31 mouse cellular contexts compared by ENCODE assay signal in genomic region chr2:126522056-126522455, GRCm38 (mm10). TPM values are rescaled to one million over a fixed set of nuclear protein-coding genes. Genes with fewer than 3 reads are reported as not detected.
DNase-seq lines count a peak whose midpoint lies in the region; ATAC-seq and TF ChIP-seq lines count a peak whose summit lies in the region.
"Had no signal": no experiment of that assay in that cellular context is flagged by ENCODE, and none has a peak within 500 bp of the region (broad histone marks: within the 10 kb centered on the region; RNA-seq: fewer than 3 reads in every experiment).

No protein-coding gene starts in this region.

- no peaks in the 10 kb centered on the region for H3K4me1 ChIP-seq in kidney, embryonic 16.5 days (ENCODE audit: insufficient read depth, low read length)
- no peaks in the 10 kb centered on the region for H3K4me1 ChIP-seq in lung, embryonic 14.5 days (ENCODE audit: insufficient read depth)
- no peaks in the 10 kb centered on the region for H3K4me1 ChIP-seq in lung, postnatal 0 days (ENCODE audit: insufficient read depth, low read depth, low read length)
- H3K4me1 ChIP-seq in kidney, postnatal 0 days (replicated peaks; ENCODE audit: insufficient read depth, low read length) = no peaks in the 10 kb centered on the region
- H3K4me1 ChIP-seq: embryonic facial prominence, embryonic 13.5 days; hindbrain, embryonic 10.5 days; intestine, embryonic 15.5 days; limb, embryonic 15.5 days; midbrain, embryonic 13.5 days had no signal

- no peaks in the 10 kb centered on the region for H3K27me3 ChIP-seq in kidney, embryonic 16.5 days (ENCODE audit: insufficient read depth, low read length)
- no peaks in the 10 kb centered on the region for H3K27me3 ChIP-seq in lung, embryonic 14.5 days (ENCODE audit: insufficient read depth, low read length)
- no peaks in the 10 kb centered on the region for H3K27me3 ChIP-seq in lung, postnatal 0 days (replicated peaks; ENCODE audit: insufficient read depth, low read length)
- H3K27me3 ChIP-seq in kidney, postnatal 0 days (ENCODE audit: insufficient read depth, low read length) = no peaks in the 10 kb centered on the region
- H3K27me3 ChIP-seq: CH12.LX; intestine, embryonic 15.5 days; limb, embryonic 15.5 days; megakaryocyte, embryonic 14.5 days; midbrain, embryonic 13.5 days had no signal

- 67% methylated on average over 8 of the region's 8 CpGs for WGBS in kidney, embryonic 16.5 days
- 63% methylated on average over 8 of the region's 8 CpGs for WGBS in lung, embryonic 14.5 days
- 47% methylated on average over 8 of the region's 8 CpGs for WGBS in lung, postnatal 0 days
- 57% methylated on average over 8 of the region's 8 CpGs for WGBS in kidney, postnatal 0 days

- peak; percentile 67 for DNase-seq in kidney, adult 11 months
- peak; percentile 17 for DNase-seq in lung, embryonic 14.5 days
- DNase-seq in lung, postnatal 0 days (ENCODE audit: low spot score) = no peak
- DNase-seq in kidney, postnatal 0 days (ENCODE audit: low spot score) = peak; percentile 16
- DNase-seq in layer of hippocampus, adult 9-10 months (ENCODE audit: low spot score) = no peak
- DNase-seq in adrenal gland, postnatal 10 days = no peak
- DNase-seq: adrenal gland, postnatal 36 days; B cell, adult 2 months; cerebellum, adult 11-12 months; cerebellum, postnatal 36 days; embryo, embryonic 11 days; lung, adult 18-20 months; thymus, adult 2 months had no signal

- ATAC-seq in kidney, embryonic 16.5 days (ENCODE audit: low FRiP score, low TSS enrichment) = no peak
- no peak for ATAC-seq in lung, embryonic 14.5 days (ENCODE audit: insufficient read depth)
- no peak for ATAC-seq in lung, postnatal 0 days
- no peak for ATAC-seq in kidney, postnatal 0 days (replicated peaks; ENCODE audit: low FRiP score, low read depth)
- ATAC-seq in megakaryocyte progenitor cell, adult 5-6 weeks (replicated peaks; ENCODE audit: poor library complexity) = 0 out of 2 replicates have a peak, but pooled peaks have one; percentile 7
- ATAC-seq: forebrain, embryonic 14.5 days; hindbrain, embryonic 16.5 days; intestine, embryonic 15.5 days; midbrain, embryonic 13.5 days had no signal

- no peak overlapping the region for H3K4me3 ChIP-seq in kidney, embryonic 16.5 days (ENCODE audit: low read length)
- no peak overlapping the region for H3K4me3 ChIP-seq in lung, embryonic 14.5 days (ENCODE audit: low read depth, low read length)
- no peak overlapping the region for H3K4me3 ChIP-seq in lung, postnatal 0 days (ENCODE audit: low read depth, low read length)
- H3K4me3 ChIP-seq in kidney, postnatal 0 days (replicated peaks; ENCODE audit: low read depth, low read length) = no peak overlapping the region
- H3K4me3 ChIP-seq: embryonic facial prominence, embryonic 13.5 days; erythroblast, embryonic 14.5 days; hindbrain, embryonic 10.5 days; intestine, embryonic 15.5 days; layer of hippocampus, adult 2 months; limb, embryonic 15.5 days; megakaryocyte, embryonic 14.5 days; midbrain, embryonic 13.5 days had no signal

- no peak overlapping the region for H3K4me2 ChIP-seq in kidney, embryonic 16.5 days (replicated peaks; ENCODE audit: low read depth, low read length)
- H3K4me2 ChIP-seq in lung, embryonic 14.5 days = no peak overlapping the region
- H3K4me2 ChIP-seq in lung, postnatal 0 days (replicated peaks; ENCODE audit: low read depth, low read length) = no peak overlapping the region
- H3K4me2 ChIP-seq in kidney, postnatal 0 days (ENCODE audit: low read length) = no peak overlapping the region
- H3K4me2 ChIP-seq: embryonic facial prominence, embryonic 13.5 days; heart, embryonic 11.5 days; intestine, embryonic 15.5 days; limb, embryonic 15.5 days; midbrain, embryonic 13.5 days had no signal

- H3K27ac ChIP-seq in kidney, embryonic 16.5 days (ENCODE audit: low read length) = no peak overlapping the region
- H3K27ac ChIP-seq in lung, embryonic 14.5 days (ENCODE audit: low read depth) = no peak overlapping the region
- no peak overlapping the region for H3K27ac ChIP-seq in lung, postnatal 0 days (ENCODE audit: low read length)
- no peak overlapping the region for H3K27ac ChIP-seq in kidney, postnatal 0 days
- H3K27ac ChIP-seq: embryonic facial prominence, embryonic 13.5 days; hindbrain, embryonic 10.5 days; intestine, embryonic 15.5 days; layer of hippocampus, adult 2 months; limb, embryonic 15.5 days; midbrain, embryonic 13.5 days had no signal

- no peak for TF ChIP-seq CTCF in lung, embryonic 14.5 days (IDR thresholded peaks at IDR 0.05; ENCODE audit: low read depth)
- TF ChIP-seq CTCF in lung, postnatal 0 days (IDR thresholded peaks at IDR 0.05) = no peak
- no peak for TF ChIP-seq CTCF in kidney, postnatal 0 days (IDR thresholded peaks at IDR 0.05; ENCODE audit: low read depth)

- H3K9me3 ChIP-seq in kidney, embryonic 16.5 days (ENCODE audit: low read length) = no peaks in the 10 kb centered on the region
- no peaks in the 10 kb centered on the region for H3K9me3 ChIP-seq in lung, embryonic 14.5 days (ENCODE audit: low read depth, low read length)
- no peaks in the 10 kb centered on the region for H3K9me3 ChIP-seq in lung, postnatal 0 days (ENCODE audit: low read length)
- no peaks in the 10 kb centered on the region for H3K9me3 ChIP-seq in kidney, postnatal 0 days (replicated peaks; ENCODE audit: low read length)
- H3K9me3 ChIP-seq: embryonic facial prominence, embryonic 13.5 days; G1E; hindbrain, embryonic 10.5 days; intestine, embryonic 15.5 days; limb, embryonic 15.5 days; megakaryocyte, embryonic 14.5 days; midbrain, embryonic 13.5 days had no signal

- no peak overlapping the region for H3K9ac ChIP-seq in kidney, embryonic 16.5 days (replicated peaks; ENCODE audit: low read length)
- no peak overlapping the region for H3K9ac ChIP-seq in lung, embryonic 14.5 days
- H3K9ac ChIP-seq in lung, postnatal 0 days (replicated peaks; ENCODE audit: low read depth) = no peak overlapping the region
- H3K9ac ChIP-seq in kidney, postnatal 0 days (ENCODE audit: low read depth, low read length) = no peak overlapping the region
- H3K9ac ChIP-seq: embryonic facial prominence, embryonic 13.5 days; intestine, embryonic 15.5 days; limb, embryonic 15.5 days; midbrain, embryonic 13.5 days had no signal

- no peak for TF ChIP-seq EP300 in lung, postnatal 0 days (IDR thresholded peaks at IDR 0.05)

- H3K36me3 ChIP-seq in kidney, embryonic 16.5 days (ENCODE audit: insufficient read depth, low read length) = no peaks in the 10 kb centered on the region
- no peaks in the 10 kb centered on the region for H3K36me3 ChIP-seq in lung, embryonic 14.5 days (ENCODE audit: insufficient read depth)
- no peaks in the 10 kb centered on the region for H3K36me3 ChIP-seq in lung, postnatal 0 days (ENCODE audit: insufficient read depth, low read length)
- H3K36me3 ChIP-seq in kidney, postnatal 0 days (ENCODE audit: insufficient read depth, low read length) = no peaks in the 10 kb centered on the region
- H3K36me3 ChIP-seq: embryonic facial prominence, embryonic 13.5 days; G1E; hindbrain, embryonic 10.5 days; intestine, embryonic 15.5 days; limb, embryonic 15.5 days; midbrain, embryonic 13.5 days had no signal

RNA-seq across cellular contexts. Expression of gene Atp8b4, which starts 21.6 kb away (rescaled TPM):
- polyA plus RNA-seq in kidney, embryonic 16.5 days (2015; fragmentation: Nextera tagmentation; extraction: Ambion mirVana) = 0.18 and 0.21 TPM in 2 replicates
- 0.39 and 0.50 TPM in 2 replicates for polyA plus RNA-seq in lung, embryonic 14.5 days (2014; fragmentation: Nextera tagmentation; extraction: Ambion mirVana)
- polyA plus RNA-seq in lung, postnatal 0 days (2015; fragmentation: Nextera tagmentation; extraction: Ambion mirVana) = 1.4 and 1.7 TPM in 2 replicates
- 0.12 and 0.18 TPM in 2 replicates for polyA plus RNA-seq in kidney, postnatal 0 days (2015; fragmentation: Nextera tagmentation; extraction: Ambion mirVana)
- 276 and 297 TPM in 2 replicates for total RNA-seq in megakaryocyte progenitor cell, adult 5-6 weeks (2015)
- 305 and 319 TPM in 2 replicates for total RNA-seq in megakaryocyte progenitor cell, adult 5-6 weeks (2017)
- 1 to 10 TPM in 1 of 2 experiments, under 1 TPM in 1; 0.99 to 1.5 TPM for total RNA-seq in adrenal gland, postnatal 10 days (2021)
- total RNA-seq: layer of hippocampus, adult 2 months; left cerebral cortex, postnatal 36 days had no signal
- polyA plus RNA-seq: erythroblast, embryonic 14.5 days; midbrain, embryonic 13.5 days had no signal

RNA-seq across cellular contexts. Expression of gene Slc27a2, which starts 30.2 kb away (rescaled TPM):
- polyA plus RNA-seq in kidney, embryonic 16.5 days (2015; fragmentation: Nextera tagmentation; extraction: Ambion mirVana) = 69.6 and 80.9 TPM in 2 replicates
- polyA plus RNA-seq in lung, embryonic 14.5 days (2014; fragmentation: Nextera tagmentation; extraction: Ambion mirVana) = 1.3 TPM in 2 replicates
- polyA plus RNA-seq in lung, postnatal 0 days (2015; fragmentation: Nextera tagmentation; extraction: Ambion mirVana) = 1.0 and 1.2 TPM in 2 replicates
- polyA plus RNA-seq in kidney, postnatal 0 days (2015; fragmentation: Nextera tagmentation; extraction: Ambion mirVana) = 214 and 258 TPM in 2 replicates
- 0.10 TPM in 1 of 2 replicates, not detected in the other for total RNA-seq in megakaryocyte progenitor cell, adult 5-6 weeks (2015)
- 0.04 and 0.54 TPM in 2 replicates for total RNA-seq in megakaryocyte progenitor cell, adult 5-6 weeks (2017)
- total RNA-seq in adrenal gland, postnatal 10 days (2021) = 100 to 1,000 TPM; 127 to 261 TPM
- total RNA-seq: CH12.LX; granulocyte monocyte progenitor cell, adult 5-6 weeks; monocyte, adult 5-6 weeks had no signal
- polyA plus RNA-seq: erythroblast, embryonic 14.5 days; G1E had no signal

Comparison
In these comparisons a context has a peak if more than half of its experiments do, and no peak if none do; other contexts are left out.
1. DNase-seq: peak in kidney, adult 11 months (single experiment), lung, embryonic 14.5 days (single experiment) and kidney, postnatal 0 days (single experiment); none in lung, postnatal 0 days (single experiment), layer of hippocampus, adult 9-10 months (single experiment) and adrenal gland, postnatal 10 days (single experiment).
2. RNA of gene Slc27a2, which starts 30.2 kb away (polyA plus RNA-seq): 214 to 258 TPM in kidney, postnatal 0 days and 69.6 to 80.9 TPM in kidney, embryonic 16.5 days; 1.3 TPM in lung, embryonic 14.5 days and 1.0 to 1.2 TPM in lung, postnatal 0 days; every median in the first group is over 10 times any median in the second.